Mouse (Mus musculus): ENCODE measurements around the gene Med31.
"Not testable (repeated sequence)": the region's sequence is repeated elsewhere in the genome, so short reads cannot be mapped to it uniquely, and the experiment has no call there.

Gene Med31

GRCm38 (mm10) chr11:72203440-72203839 lies 12.0 kb downstream of the Med31 start:
- no peak for DNase-seq (ENCODE audit: low spot score)

GRCm38 (mm10) chr11:72196506-72196905 lies 18.9 kb downstream of the Med31 start:
- no peak for DNase-seq (ENCODE audit: low spot score)

- DNase-seq (ENCODE audit: low spot score) = no peak
Measured at GRCm38 (mm10) chr11:72194259-72194658, 21.1 kb downstream of the Med31 start.

- no peak for DNase-seq (ENCODE audit: low spot score)
Measured at GRCm38 (mm10) chr11:72190857-72191256, 24.5 kb downstream of the Med31 start.

GRCm38 (mm10) chr11:72184252-72184651 lies 31.1 kb downstream of the Med31 start:
- DNase-seq (ENCODE audit: low spot score) = no peak

- no peak for DNase-seq (ENCODE audit: low spot score)
Measured at GRCm38 (mm10) chr11:72181136-72181535, 34.3 kb downstream of the Med31 start.

GRCm38 (mm10) chr11:72180556-72180955 lies 34.8 kb downstream of the Med31 start:
- DNase-seq (ENCODE audit: low spot score) = no peak

- DNase-seq (ENCODE audit: low spot score) = no peak
Measured at GRCm38 (mm10) chr11:72176553-72176952, 38.8 kb downstream of the Med31 start.

- no peak for DNase-seq (ENCODE audit: low spot score)
Measured at GRCm38 (mm10) chr11:72175966-72176365, 39.4 kb downstream of the Med31 start.

GRCm38 (mm10) chr11:72174721-72175120 lies 40.7 kb downstream of the Med31 start:
- no peak for DNase-seq (ENCODE audit: low spot score)

- no peak for DNase-seq (ENCODE audit: low spot score)
Measured at GRCm38 (mm10) chr11:72173506-72173905, 41.9 kb downstream of the Med31 start.

- not testable (repeated sequence) for DNase-seq (ENCODE audit: low spot score)
Measured at GRCm38 (mm10) chr11:72171906-72172305, 43.5 kb downstream of the Med31 start.

GRCm38 (mm10) chr11:72169871-72170270 lies 45.5 kb downstream of the Med31 start:
- DNase-seq (ENCODE audit: low spot score) = no peak

GRCm38 (mm10) chr11:72163198-72163597 lies 52.2 kb downstream of the Med31 start:
- DNase-seq (ENCODE audit: low spot score) = no peak

All from left cerebral cortex, adult 11 months (tissue).